Mouse (Mus musculus): ENCODE measurements around the gene Rrad.

DNA sequence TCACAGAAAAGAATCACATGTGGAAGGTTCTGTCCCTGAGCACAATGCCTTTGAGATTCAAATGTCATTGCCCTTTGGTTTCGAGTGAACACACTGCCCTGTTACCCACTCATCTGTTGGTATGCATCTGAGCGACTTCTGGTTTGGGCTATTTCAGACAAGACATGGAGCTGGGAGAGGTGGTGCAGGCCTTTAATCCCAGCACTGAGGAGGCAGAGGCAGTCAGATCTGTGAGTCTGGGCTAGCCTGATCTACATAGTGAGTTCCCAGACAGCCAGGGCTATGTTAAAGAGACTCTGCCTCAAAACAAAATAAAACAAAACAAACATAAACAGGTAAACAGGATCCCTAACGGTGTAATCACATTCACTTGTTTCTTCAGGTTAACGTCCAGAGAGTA is 24.5 kb upstream of the Rrad start:
- TF ChIP-seq CTCF (IDR thresholded peaks at IDR 0.05; ENCODE audit: low read depth), result no peak
- no peak for TF ChIP-seq EP300 (IDR thresholded peaks at IDR 0.05; ENCODE audit: low read depth)
